Mouse (Mus musculus): ENCODE results near the gene Meis2. TPM values are rescaled to one million over a fixed set of nuclear protein-coding genes. Genes with fewer than 3 reads are reported as not detected.

The Meis2 gene
- total and polyA plus RNA-seq, 3 experiments, result 3.1 to 9.8 TPM; not detected in 1

DNA sequence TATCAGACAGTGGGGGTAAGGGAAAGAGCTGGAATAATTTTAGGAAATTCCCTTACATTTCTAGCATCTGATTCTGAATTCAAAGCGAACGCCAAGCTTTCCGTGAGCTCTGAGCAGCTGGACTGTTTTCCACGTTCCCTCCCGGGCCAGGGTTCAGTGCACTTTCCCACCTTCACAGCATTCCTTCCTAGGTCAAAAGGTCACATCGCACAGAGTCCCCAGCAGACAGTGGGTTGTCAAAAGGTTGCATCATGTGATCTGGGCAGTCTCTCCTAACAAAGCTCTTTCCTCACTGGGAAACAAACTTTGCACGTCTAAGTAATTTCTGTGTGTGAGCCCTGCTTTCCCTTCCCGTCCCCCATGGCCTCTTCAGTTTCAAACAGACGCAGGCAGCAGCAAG is 44.6 kb downstream of the Meis2 start:
- no peaks in the 10 kb centered on the region for H3K4me1 ChIP-seq (ENCODE audit: control insufficient read depth in 1 of 2, insufficient read depth in 2 of 2, low read length in 2 of 2)
- TF ChIP-seq ZMIZ1 (IDR thresholded peaks at IDR 0.05; ENCODE audit: low read depth, low read length) (no peak), JUND (IDR thresholded peaks at IDR 0.05; ENCODE audit: low read depth, low read length) (no peak), RCOR1 (IDR thresholded peaks at IDR 0.05; ENCODE audit: low read depth, low read length) (no peak), CHD1 (IDR thresholded peaks at IDR 0.05; ENCODE audit: low read depth, low read length) (no peak), ZC3H11A (IDR thresholded peaks at IDR 0.05; ENCODE audit: low read depth, low read length) (no peak), SIN3A (IDR thresholded peaks at IDR 0.05; ENCODE audit: low read length) (no peak), SMC3 (IDR thresholded peaks at IDR 0.05; ENCODE audit: low read depth, low read length) (no peak), RAD21 (IDR thresholded peaks at IDR 0.05; ENCODE audit: low read depth, low read length) (no peak), POLR2AphosphoS5 (IDR thresholded peaks at IDR 0.05; ENCODE audit: borderline replicate concordance, low read depth, low read length) (no peak), MAFK (IDR thresholded peaks at IDR 0.05; ENCODE audit: borderline replicate concordance, low read depth, low read length) (no peak), NELFE (IDR thresholded peaks at IDR 0.05; ENCODE audit: low read depth, low read length) (no peak), UBTF (IDR thresholded peaks at IDR 0.05; ENCODE audit: borderline replicate concordance, insufficient read depth, low read depth, low read length) (no peak), GABPA (IDR thresholded peaks at IDR 0.05; ENCODE audit: low read depth, low read length) (no peak), MAX (IDR thresholded peaks at IDR 0.05; ENCODE audit: low read length) (no peak), BHLHE40 (IDR thresholded peaks at IDR 0.05; ENCODE audit: borderline replicate concordance, low read depth, low read length) (no peak), USF1 (IDR thresholded peaks at IDR 0.05; ENCODE audit: low read depth, low read length) (no peak), HCFC1 (IDR thresholded peaks at IDR 0.05; ENCODE audit: low read depth, low read length) (no peak), TAL1 (IDR thresholded peaks at IDR 0.05; ENCODE audit: low read length) (no peak), TBP (IDR thresholded peaks at IDR 0.05; ENCODE audit: low read depth, low read length) (no peak), ELF1 (IDR thresholded peaks at IDR 0.05; ENCODE audit: low read depth, low read length) (no peak)
- no peaks in the 10 kb centered on the region for H3K27me3 ChIP-seq (ENCODE audit: control insufficient read depth in 1 of 2, insufficient read depth in 2 of 2, low read length in 2 of 2)
- no peak overlapping the region for H3K4me3 ChIP-seq (ENCODE audit: control insufficient read depth in 1 of 2, insufficient read depth in 1 of 2, low read depth in 2 of 2, low read length in 2 of 2)
- no peak overlapping the region for H3K9ac ChIP-seq (ENCODE audit: control insufficient read depth, low read depth, low read length, poor library complexity, severe bottlenecking)
- no peaks in the 10 kb centered on the region for H3K79me2 ChIP-seq (ENCODE audit: control insufficient read depth, insufficient read depth, low read length, poor library complexity)
- no peak for DNase-seq (ENCODE audit: low read depth, low spot score)
- H3K36me3 ChIP-seq (ENCODE audit: control insufficient read depth in 1 of 2, insufficient read depth in 2 of 2, low read length in 2 of 2), result no peaks in the 10 kb centered on the region
- H3K9me3 ChIP-seq (replicated peaks; ENCODE audit: insufficient read depth, low read length), result no peaks in the 10 kb centered on the region
- no peak overlapping the region for H3K27ac ChIP-seq (ENCODE audit: control insufficient read depth, low read depth, low read length)

DNA sequence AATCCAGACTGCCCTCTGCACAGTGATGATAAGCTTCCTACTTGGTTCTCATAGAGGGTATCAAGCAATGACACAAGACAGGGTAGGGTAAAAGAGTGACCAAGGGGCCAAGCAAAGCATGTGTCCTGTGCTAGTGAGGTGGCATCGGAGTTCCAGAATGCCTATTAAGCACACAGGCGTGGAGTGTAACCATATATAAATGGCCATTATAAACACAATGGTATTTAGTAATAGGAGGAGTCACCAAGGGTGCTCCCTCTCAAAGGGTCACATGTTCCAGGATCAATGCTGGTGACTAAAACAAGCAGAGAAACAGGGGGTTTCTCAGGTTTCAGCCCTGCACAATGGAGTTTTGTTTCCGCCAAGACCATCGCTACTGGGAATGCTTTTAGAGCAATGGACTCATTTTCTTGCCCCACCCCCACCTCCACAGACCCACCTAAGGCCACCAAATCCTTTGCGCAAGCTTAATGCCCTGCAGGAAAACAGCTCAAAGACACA is 45.1 kb downstream of the Meis2 start:
- no peak overlapping the region for H3K27ac ChIP-seq (ENCODE audit: control insufficient read depth, low read depth, low read length)
- no peaks in the 10 kb centered on the region for H3K9me3 ChIP-seq (replicated peaks; ENCODE audit: insufficient read depth, low read length)
- H3K4me3 ChIP-seq (ENCODE audit: control insufficient read depth in 1 of 2, insufficient read depth in 1 of 2, low read depth in 2 of 2, low read length in 2 of 2), result no peak overlapping the region
- H3K9ac ChIP-seq (ENCODE audit: control insufficient read depth, low read depth, low read length, poor library complexity, severe bottlenecking), result no peak overlapping the region
- DNase-seq (ENCODE audit: low read depth, low spot score), result no peak
- TF ChIP-seq GATA1 (IDR thresholded peaks at IDR 0.05; ENCODE audit: low read depth, low read length) (no peak), CTCF (IDR thresholded peaks at IDR 0.05 in 2 of 3, conservative IDR thresholded peaks at IDR 0.05 in 1 of 3; ENCODE audit: control insufficient read depth in 1 of 3, insufficient read depth in 1 of 3, low read depth in 2 of 3, low read length in 3 of 3, poor library complexity in 1 of 3, severe bottlenecking in 1 of 3) (no peak), HCFC1 (IDR thresholded peaks at IDR 0.05; ENCODE audit: low read depth, low read length) (no peak), SIN3A (IDR thresholded peaks at IDR 0.05; ENCODE audit: low read length) (no peak), MAX (IDR thresholded peaks at IDR 0.05; ENCODE audit: low read length) (no peak), BHLHE40 (IDR thresholded peaks at IDR 0.05; ENCODE audit: borderline replicate concordance, low read depth, low read length) (no peak), USF2 (IDR thresholded peaks at IDR 0.05; ENCODE audit: borderline replicate concordance in 1 of 2, insufficient read depth in 1 of 2, low read depth in 1 of 2, low read length in 2 of 2) (no peak), EP300 (IDR thresholded peaks at IDR 0.05; ENCODE audit: low read depth in 1 of 2, low read length in 2 of 2) (no peak), UBTF (IDR thresholded peaks at IDR 0.05; ENCODE audit: borderline replicate concordance, insufficient read depth, low read depth, low read length) (no peak), SMC3 (IDR thresholded peaks at IDR 0.05; ENCODE audit: low read depth, low read length) (no peak), NELFE (IDR thresholded peaks at IDR 0.05; ENCODE audit: low read depth, low read length) (no peak), NRF1 (IDR thresholded peaks at IDR 0.05; ENCODE audit: insufficient read depth, low read depth, low read length, poor library complexity, severe bottlenecking) (no peak), TCF12 (IDR thresholded peaks at IDR 0.05; ENCODE audit: low read depth, low read length) (no peak), ZC3H11A (IDR thresholded peaks at IDR 0.05; ENCODE audit: low read depth, low read length) (no peak), MYC (IDR thresholded peaks at IDR 0.05; ENCODE audit: low read depth, low read length) (no peak), CHD1 (IDR thresholded peaks at IDR 0.05; ENCODE audit: low read depth, low read length) (no peak), POLR2A (IDR thresholded peaks at IDR 0.05; ENCODE audit: control insufficient read depth in 1 of 2, insufficient read depth in 1 of 2, low read depth in 1 of 2, low read length in 2 of 2, poor library complexity in 1 of 2) (no peak)
- H3K36me3 ChIP-seq (ENCODE audit: control insufficient read depth in 1 of 2, insufficient read depth in 2 of 2, low read length in 2 of 2), result no peaks in the 10 kb centered on the region
- H3K4me1 ChIP-seq (ENCODE audit: control insufficient read depth in 1 of 2, insufficient read depth in 2 of 2, low read length in 2 of 2), result no peaks in the 10 kb centered on the region
- no peaks in the 10 kb centered on the region for H3K27me3 ChIP-seq (ENCODE audit: control insufficient read depth in 1 of 2, insufficient read depth in 2 of 2, low read length in 2 of 2)
- no peaks in the 10 kb centered on the region for H3K79me2 ChIP-seq (ENCODE audit: control insufficient read depth, insufficient read depth, low read length, poor library complexity)

All from MEL (cell line).